In the genomic region with DNA sequence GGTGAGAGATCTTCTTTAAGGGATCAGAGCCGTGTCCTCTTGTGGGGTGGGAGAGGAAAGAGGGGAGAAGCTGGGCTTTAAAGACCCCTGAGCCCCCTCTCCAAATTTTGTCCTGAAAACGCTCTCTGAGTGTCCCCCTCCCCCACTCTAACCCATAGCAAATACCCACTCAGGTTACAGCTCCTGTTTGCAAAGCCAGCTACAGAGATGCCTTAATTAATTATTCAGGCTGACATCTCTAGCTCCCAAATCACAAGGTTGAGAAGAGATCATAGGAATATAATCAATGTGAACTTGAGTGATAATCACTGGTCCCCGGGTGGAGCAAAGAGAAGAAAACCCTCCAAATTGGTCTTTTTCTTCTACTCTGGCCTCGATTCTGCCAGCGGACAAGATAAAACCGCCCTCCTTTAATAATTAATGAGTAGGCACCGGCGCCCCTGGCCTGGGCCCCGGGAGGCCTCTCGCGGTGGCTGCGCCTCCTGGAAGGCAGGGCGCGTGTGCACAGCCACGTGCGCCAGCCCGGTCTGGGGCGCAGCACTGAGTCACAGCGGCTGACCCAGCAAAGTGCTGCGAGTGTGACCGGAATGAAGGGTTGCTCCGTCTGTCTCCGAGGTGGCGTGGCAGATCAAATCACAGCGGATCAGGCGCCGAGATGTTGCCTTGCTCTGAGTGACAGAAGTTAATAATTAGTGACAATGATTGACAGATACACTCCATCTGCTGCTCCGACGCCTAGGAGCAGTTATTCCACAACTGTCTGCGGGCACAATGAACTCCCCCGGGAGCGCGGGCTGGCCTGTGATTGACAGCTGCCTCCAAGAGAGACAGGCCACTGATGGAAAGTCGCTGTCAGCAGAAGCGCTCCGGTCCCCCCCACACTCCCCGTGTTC, we compare ENCODE assay signal across 8 mouse cellular contexts.
A peak's percentile ranks its signal among the peaks of the same experiment; 100 is the strongest.
DNase-seq lines count a peak whose midpoint lies in the region; ATAC-seq and TF ChIP-seq lines count a peak whose summit lies in the region.

No protein-coding gene starts in this region.

- peak overlapping the region; percentile 32 for H3K4me3 ChIP-seq in forebrain, embryonic 15.5 days
- peak overlapping the region; percentile 32 for H3K4me3 ChIP-seq in limb, embryonic 14.5 days (replicated peaks; ENCODE audit: low read length)

- H3K9ac ChIP-seq in forebrain, embryonic 15.5 days (replicated peaks) = peak overlapping the region; percentile 29
- H3K9ac ChIP-seq in limb, embryonic 14.5 days (ENCODE audit: low read depth, low read length, severe bottlenecking) = peak overlapping the region; percentile 46

- DNase-seq in cerebellum, postnatal 14 days = peak; percentile 15 to 23
- no peak for DNase-seq in cerebellum, adult 9-10 months
- DNase-seq in adrenal gland, adult 18-20 months (ENCODE audit: low spot score in 2 of 2) = peak; percentile 47 to 67
- DNase-seq in kidney, adult 11 months = peak; percentile 85
- DNase-seq in limb, embryonic 14.5 days (ENCODE audit: low spot score) = no peak
- peak; percentile 11 for DNase-seq in retina, adult 2 months (ENCODE audit: low read depth, low spot score)
- no peak for DNase-seq in thymus, postnatal 14 days

- no peak for TF ChIP-seq POLR2A in limb, embryonic 14.5 days (IDR thresholded peaks at IDR 0.05; ENCODE audit: borderline replicate concordance, extremely low read depth, insufficient read depth, insufficient read length)

- no peaks in the 10 kb centered on the region for H3K9me3 ChIP-seq in forebrain, embryonic 15.5 days
- H3K9me3 ChIP-seq in limb, embryonic 14.5 days (ENCODE audit: control insufficient read depth, low read length) = no peaks in the 10 kb centered on the region

- peak overlapping the region; percentile 68 for H3K4me2 ChIP-seq in forebrain, embryonic 15.5 days (replicated peaks)
- H3K4me2 ChIP-seq in limb, embryonic 14.5 days (replicated peaks; ENCODE audit: low read depth, low read length, severe bottlenecking) = peak overlapping the region; percentile 62

- no peaks in the 10 kb centered on the region for H3K27me3 ChIP-seq in forebrain, embryonic 15.5 days
- peaks cover 21% of the 10 kb centered on the region for H3K27me3 ChIP-seq in limb, embryonic 14.5 days (ENCODE audit: control insufficient read depth, insufficient read depth, low read length)

- peaks cover 15% of the 10 kb centered on the region for H3K4me1 ChIP-seq in forebrain, embryonic 15.5 days
- H3K4me1 ChIP-seq in limb, embryonic 14.5 days (ENCODE audit: control insufficient read depth, insufficient read depth, low read length) = peaks cover 7% of the 10 kb centered on the region

- ATAC-seq in forebrain, embryonic 15.5 days (replicated peaks) = peak; percentile 79
- peak; percentile 41; the same call in 1 of the 2 replicates for ATAC-seq in limb, embryonic 14.5 days (ENCODE audit: low FRiP score, low read depth)

- no peaks in the 10 kb centered on the region for H3K36me3 ChIP-seq in forebrain, embryonic 15.5 days
- no peaks in the 10 kb centered on the region for H3K36me3 ChIP-seq in limb, embryonic 14.5 days (ENCODE audit: control insufficient read depth, insufficient read depth, low read length)

- peak overlapping the region; percentile 58 for H3K27ac ChIP-seq in forebrain, embryonic 15.5 days (replicated peaks)
- no peak overlapping the region for H3K27ac ChIP-seq in limb, embryonic 14.5 days (replicated peaks; ENCODE audit: low read depth, low read length)

- under 1% methylated on average over 37 of the region's 37 CpGs for WGBS in forebrain, embryonic 15.5 days
- 2% methylated on average over 37 of the region's 37 CpGs for WGBS in limb, embryonic 14.5 days

Comparison
In these comparisons a context has a peak if more than half of its experiments do, and no peak if none do; other contexts are left out.
1. DNase-seq: peak in cerebellum, postnatal 14 days (2 of 2), adrenal gland, adult 18-20 months (2 of 2), kidney, adult 11 months (single experiment) and retina, adult 2 months (single experiment); none in cerebellum, adult 9-10 months (single experiment), limb, embryonic 14.5 days (single experiment) and thymus, postnatal 14 days (single experiment).